Mouse (Mus musculus) liver, embryonic 14.5 days (tissue): ENCODE results near the gene Ehhadh.

Experiments
- CTCF ChIP-seq: IDR thresholded peaks from 2 replicates; pipeline ENCODE4 v1.5.1; 2016; ENCODE audit warnings: antibody characterized with exemption, low read depth, control low read depth
- EP300 ChIP-seq: IDR thresholded peaks from 2 replicates; pipeline ENCODE4 v1.6.1; 2016; ENCODE audit warnings: antibody characterized with exemption, low read depth

GRCm38 (mm10) chr16:21779149-21779548 is 8.5 kb downstream of the Ehhadh start:
- TF ChIP-seq CTCF (no peak), EP300 (no peak)
